Comparison of ENCODE assay signal across 8 mouse cellular contexts in the genomic region with DNA sequence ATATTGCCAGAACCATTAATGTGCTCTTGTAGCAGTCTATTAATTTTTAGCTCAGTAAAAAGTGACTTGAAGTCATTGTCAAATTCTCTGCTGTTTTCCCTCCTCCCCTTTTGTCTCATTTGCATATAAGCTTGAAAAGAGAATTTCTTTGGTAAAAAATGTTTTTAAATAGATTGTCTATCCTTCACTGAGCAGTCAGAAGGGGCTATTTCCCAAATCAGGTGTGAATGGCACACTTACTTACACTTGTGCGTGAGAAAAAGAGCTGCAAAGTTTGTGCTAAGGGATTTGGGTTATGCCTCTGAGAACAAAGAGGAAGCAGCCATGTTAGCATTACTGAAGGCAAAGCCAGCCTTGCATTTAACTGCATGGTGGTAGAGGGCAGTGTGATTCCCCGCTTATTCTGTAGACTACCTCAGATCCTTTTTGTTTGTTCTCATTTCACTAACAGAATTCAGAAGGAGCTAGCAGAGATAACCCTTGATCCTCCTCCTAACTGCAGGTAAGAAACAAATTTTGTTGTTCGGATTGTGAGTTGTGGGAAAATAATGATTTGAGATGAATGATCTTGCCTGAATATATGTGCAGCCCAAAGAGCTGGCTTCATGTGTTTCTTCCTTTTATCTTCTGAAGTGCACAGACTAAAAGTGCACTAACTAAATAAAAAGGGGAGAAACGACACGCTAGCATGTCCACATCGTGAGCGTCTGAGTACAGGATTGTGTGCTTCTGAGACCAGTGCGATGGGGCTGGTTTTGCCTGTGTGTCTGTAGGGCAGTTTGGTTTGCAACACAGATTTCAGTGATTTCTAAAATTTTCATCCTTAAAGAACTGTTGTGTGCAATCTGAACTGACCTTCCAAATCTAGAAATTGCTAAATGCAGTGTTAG. TPM values are rescaled to one million over a fixed set of nuclear protein-coding genes. Genes with fewer than 3 reads are reported as not detected.
DNase-seq lines count a peak whose midpoint lies in the region; ATAC-seq and TF ChIP-seq lines count a peak whose summit lies in the region.

No protein-coding gene starts in this region.

- H3K27ac ChIP-seq in heart, postnatal 0 days (ENCODE audit: low read depth): peak overlapping the region; percentile 98
- H3K27ac ChIP-seq in limb, embryonic 13.5 days: peak overlapping the region; percentile 34; the same call in 1 of the 2 replicates
- peak overlapping the region; percentile 27 for H3K27ac ChIP-seq in midbrain, postnatal 0 days (ENCODE audit: low read depth, low read length)

- no peaks in the 10 kb centered on the region for H3K27me3 ChIP-seq in heart, postnatal 0 days (ENCODE audit: control insufficient read depth, insufficient read depth, low read length)
- no peaks in the 10 kb centered on the region for H3K27me3 ChIP-seq in limb, embryonic 13.5 days
- H3K27me3 ChIP-seq in midbrain, postnatal 0 days (ENCODE audit: insufficient read depth, low read length): no peaks in the 10 kb centered on the region

- peak overlapping the region; percentile 96 for H3K4me3 ChIP-seq in heart, postnatal 0 days (ENCODE audit: low read depth, low read length)
- peak overlapping the region; percentile 75 for H3K4me3 ChIP-seq in limb, embryonic 13.5 days
- H3K4me3 ChIP-seq in midbrain, postnatal 0 days (ENCODE audit: low read depth, low read length): peak overlapping the region; percentile 64

- peak; percentile 49 to 60 for DNase-seq in spleen, postnatal 36 days (ENCODE audit: low spot score in 2 of 2)
- DNase-seq in spleen, postnatal 4 days (ENCODE audit: low spot score in 2 of 2): no peak
- peak; percentile 70 for DNase-seq in embryo, embryonic 11 days
- DNase-seq in heart, postnatal 0 days (ENCODE audit: low spot score): peak; percentile 81
- peak; percentile 83 for DNase-seq in midbrain, postnatal 0 days (ENCODE audit: low spot score)
- DNase-seq in thymus, postnatal 4 days: peak; percentile 43
- no peak for DNase-seq in spleen, adult 12 weeks (ENCODE audit: low spot score)

- peaks cover 31% of the 10 kb centered on the region for H3K4me1 ChIP-seq in heart, postnatal 0 days (ENCODE audit: control insufficient read depth, insufficient read depth)
- H3K4me1 ChIP-seq in limb, embryonic 13.5 days: peaks cover 47% of the 10 kb centered on the region
- no peaks in the 10 kb centered on the region; the same call in 1 of the 2 replicates for H3K4me1 ChIP-seq in midbrain, postnatal 0 days (ENCODE audit: insufficient read depth, low read length)

- H3K9me3 ChIP-seq in heart, postnatal 0 days (replicated peaks; ENCODE audit: control insufficient read depth, low read length): no peaks in the 10 kb centered on the region
- H3K9me3 ChIP-seq in limb, embryonic 13.5 days: no peaks in the 10 kb centered on the region
- no peaks in the 10 kb centered on the region for H3K9me3 ChIP-seq in midbrain, postnatal 0 days (ENCODE audit: low read length)

- H3K36me3 ChIP-seq in heart, postnatal 0 days (replicated peaks; ENCODE audit: control insufficient read depth, insufficient read depth, low read length): no peaks in the 10 kb centered on the region
- H3K36me3 ChIP-seq in limb, embryonic 13.5 days: peaks cover 6% of the 10 kb centered on the region
- no peaks in the 10 kb centered on the region; the same call in 1 of the 2 replicates for H3K36me3 ChIP-seq in midbrain, postnatal 0 days (ENCODE audit: insufficient read depth, low read length)

- peak overlapping the region; percentile 90 for H3K4me2 ChIP-seq in heart, postnatal 0 days (ENCODE audit: low read depth, low read length)
- H3K4me2 ChIP-seq in limb, embryonic 13.5 days (replicated peaks): peak overlapping the region; percentile 70
- peak overlapping the region; percentile 82 for H3K4me2 ChIP-seq in midbrain, postnatal 0 days (ENCODE audit: low read depth, low read length, poor library complexity, severe bottlenecking)

- peak; percentile 17; the same call in 1 of the 2 replicates for TF ChIP-seq CTCF in heart, postnatal 0 days (IDR thresholded peaks at IDR 0.05; ENCODE audit: low read depth)
- peak; percentile 62 for TF ChIP-seq CTCF in midbrain, postnatal 0 days (IDR thresholded peaks at IDR 0.05)

- H3K9ac ChIP-seq in heart, postnatal 0 days (replicated peaks; ENCODE audit: low read depth, low read length): peak overlapping the region; percentile 98
- H3K9ac ChIP-seq in limb, embryonic 13.5 days: peak overlapping the region; percentile 96
- peak overlapping the region; percentile 59 for H3K9ac ChIP-seq in midbrain, postnatal 0 days (replicated peaks; ENCODE audit: low read length, poor library complexity, severe bottlenecking)

- TF ChIP-seq EP300 in heart, postnatal 0 days (IDR thresholded peaks at IDR 0.05; ENCODE audit: low read depth): no peak

- no peak for ATAC-seq in heart, postnatal 0 days (ENCODE audit: insufficient read depth, low read depth)
- ATAC-seq in limb, embryonic 13.5 days (ENCODE audit: low FRiP score, low read depth): no peak
- no peak for ATAC-seq in midbrain, postnatal 0 days (ENCODE audit: low FRiP score)

- WGBS in heart, postnatal 0 days: 17% methylated on average over 8 of the region's 8 CpGs
- WGBS in limb, embryonic 13.5 days: 23% methylated on average over 8 of the region's 8 CpGs
- 6% methylated on average over 8 of the region's 8 CpGs for WGBS in midbrain, postnatal 0 days

RNA-seq across cellular contexts. Expression of a gene that starts 4.3 kb away (rescaled TPM):
- 83.4 and 126 TPM in 2 replicates for total RNA-seq in heart, postnatal 0 days (2014; rRNA removed; ENCODE audit: low replicate concordance)
- polyA plus RNA-seq in heart, postnatal 0 days (2015; fragmentation: Nextera tagmentation; extraction: Ambion mirVana): 95.2 and 101 TPM in 2 replicates
- polyA plus RNA-seq in limb, embryonic 13.5 days (2015; fragmentation: Nextera tagmentation; extraction: Ambion mirVana): 224 and 231 TPM in 2 replicates
- total RNA-seq in midbrain, postnatal 0 days (2014; rRNA removed): 196 and 228 TPM in 2 replicates
- polyA plus RNA-seq in midbrain, postnatal 0 days (2015; fragmentation: Nextera tagmentation; extraction: Ambion mirVana): 179 and 200 TPM in 2 replicates

Comparison
In these comparisons a context has a peak if more than half of its experiments do, and no peak if none do; other contexts are left out.
1. DNase-seq: peak in spleen, postnatal 36 days (2 of 2), embryo, embryonic 11 days (single experiment), heart, postnatal 0 days (single experiment), midbrain, postnatal 0 days (single experiment) and thymus, postnatal 4 days (single experiment); none in spleen, postnatal 4 days (0 of 2) and spleen, adult 12 weeks (single experiment).
2. H3K27ac ChIP-seq: peak in every context shown above with its lines; median percentile 98 in heart, postnatal 0 days; 34 in limb, embryonic 13.5 days; 27 in midbrain, postnatal 0 days.
3. Peak in every context shown above with its lines, with median percentiles within 50 percentile points of each other: H3K4me2 ChIP-seq, H3K4me3 ChIP-seq and H3K9ac ChIP-seq.